Mouse (Mus musculus): ENCODE results near the gene Ntpcr. TPM values are rescaled to one million over a fixed set of nuclear protein-coding genes. Genes with fewer than 3 reads are reported as not detected.

Gene Ntpcr
- polyA plus RNA-seq, 1 experiment from 2014 or later, result 39.8 TPM

Other genes with a start within 250 kb of the Ntpcr start
- gene Sipa1l2, start 160.2 kb upstream of the Ntpcr start, polyA plus RNA-seq (2014; fragmentation: Nextera tagmentation; extraction: Ambion mirVana), result 14.0 and 20.1 TPM in 2 replicates
- 8.1 and 9.5 TPM in 2 replicates for gene Map10, start 60.1 kb upstream of the Ntpcr start, polyA plus RNA-seq (2014; fragmentation: Nextera tagmentation; extraction: Ambion mirVana)
- 4.1 and 7.5 TPM in 2 replicates for gene Pcnx2, start 168.4 kb downstream of the Ntpcr start, polyA plus RNA-seq (2014; fragmentation: Nextera tagmentation; extraction: Ambion mirVana)
- 0.45 and 0.51 TPM in 2 replicates for gene Map3k21, start 180.5 kb downstream of the Ntpcr start, polyA plus RNA-seq (2014; fragmentation: Nextera tagmentation; extraction: Ambion mirVana)

All from neural tube, embryonic 14.5 days (tissue).